Mouse (Mus musculus): ENCODE measurements around the gene Tph2. TPM values are rescaled to one million over a fixed set of nuclear protein-coding genes. Genes with fewer than 3 reads are reported as not detected.

Tph2 gene
- total RNA-seq, 2 experiments from 2014 or later = not detected

DNA sequence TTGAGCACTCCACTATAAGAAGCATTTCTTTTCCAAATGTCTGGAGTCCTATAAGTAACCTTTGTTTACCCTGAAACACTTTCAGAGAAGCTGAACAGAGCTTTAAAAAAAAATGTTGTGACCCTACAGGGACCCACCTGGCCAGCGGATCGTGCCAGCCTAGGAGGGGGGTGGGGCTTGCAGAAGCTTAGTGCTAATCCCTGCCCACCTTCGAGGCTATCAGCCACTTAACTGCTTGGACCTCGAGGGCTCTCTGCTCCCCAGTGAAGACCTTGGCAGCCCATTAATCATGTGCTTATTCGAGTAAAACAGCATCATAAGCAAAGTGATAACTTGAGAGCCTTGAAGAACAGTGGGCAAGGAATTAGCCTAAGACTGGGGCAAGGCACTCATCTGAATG is 40.3 kb downstream of the Tph2 start:
- DNase-seq (ENCODE audit: low spot score) = no peak
- intact Hi-C loops (cut with DNase I) = no loop called here

DNA sequence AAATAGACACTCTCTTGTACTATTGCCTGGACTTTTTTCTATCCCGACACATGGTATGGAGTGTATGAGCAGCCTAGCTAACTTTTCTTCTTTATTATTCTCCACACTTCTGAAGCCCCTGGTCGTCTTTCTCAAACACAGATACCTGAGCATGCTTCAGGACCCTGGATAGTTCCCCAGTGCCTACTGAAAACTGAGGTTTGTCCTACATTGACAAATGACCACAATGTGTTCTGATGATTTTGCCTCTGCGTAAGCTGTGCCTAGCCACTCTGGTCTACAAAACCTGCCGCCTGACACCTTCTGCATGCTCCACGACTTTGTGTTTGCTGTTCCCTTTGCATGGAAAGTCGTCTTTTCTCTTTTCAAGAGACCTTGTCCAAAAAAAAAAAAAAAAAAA is 41.2 kb downstream of the Tph2 start:
- intact Hi-C loops (cut with DNase I) = no loop called here
- no peak for DNase-seq (ENCODE audit: low spot score)

DNA sequence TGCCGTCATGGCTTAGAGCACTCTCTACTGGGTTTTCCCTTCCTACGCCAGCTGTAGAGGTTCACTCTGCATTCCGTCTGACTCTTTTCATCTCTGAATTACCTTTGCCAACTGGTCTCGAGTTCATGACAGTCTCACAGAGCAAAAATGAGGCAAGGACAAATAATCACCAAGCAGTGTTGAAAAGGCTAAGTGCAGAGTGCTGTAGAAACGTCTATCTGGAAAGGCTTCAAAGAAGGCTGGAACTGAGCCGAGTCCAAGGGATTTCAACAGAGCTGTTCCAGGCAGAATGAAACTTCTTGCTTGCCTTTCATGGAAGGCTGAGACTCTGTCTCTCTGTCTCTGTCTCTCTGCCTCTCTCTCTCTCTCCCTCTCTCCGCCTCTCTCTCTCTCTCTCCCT is 47.8 kb downstream of the Tph2 start:
- no peak for DNase-seq (ENCODE audit: low spot score)
- intact Hi-C loops (cut with DNase I) = no loop called here

- intact Hi-C loops (cut with DNase I) = no loop called here
Measured at GRCm38 (mm10) chr10:115127907-115128306, 56.9 kb downstream of the Tph2 start.

DNA sequence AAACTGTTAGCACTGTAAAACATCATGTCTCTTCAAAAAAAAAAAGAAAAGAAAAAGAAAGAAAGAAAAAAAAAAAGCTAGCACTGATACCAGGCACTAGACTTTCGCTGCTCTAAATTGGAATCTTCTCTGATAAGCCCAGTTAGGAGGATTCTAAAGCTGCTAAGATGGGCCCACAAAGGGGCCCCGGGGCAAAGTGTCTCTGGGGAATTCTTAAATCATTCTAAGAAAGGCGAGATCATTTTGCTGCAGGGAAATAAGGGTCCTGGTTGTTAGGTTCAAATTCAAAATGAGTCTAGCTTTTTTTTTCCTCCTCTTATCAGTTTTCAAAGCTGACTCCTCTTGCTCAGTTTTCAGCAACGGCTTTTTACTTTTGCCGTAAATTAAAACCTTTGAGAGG is 59.3 kb downstream of the Tph2 start:
- intact Hi-C loops (cut with DNase I) = no loop called here
- no peak for DNase-seq (ENCODE audit: low spot score)

More at GRCm38 (mm10) chr10:115127907-115128306, 56.9 kb downstream of the Tph2 start:
- no peak for DNase-seq (ENCODE audit: low spot score)

- DNase-seq (ENCODE audit: low spot score) = no peak
- intact Hi-C loops (cut with DNase I) = no loop called here
Measured at GRCm38 (mm10) chr10:115125027-115125426, 59.8 kb downstream of the Tph2 start.

DNA sequence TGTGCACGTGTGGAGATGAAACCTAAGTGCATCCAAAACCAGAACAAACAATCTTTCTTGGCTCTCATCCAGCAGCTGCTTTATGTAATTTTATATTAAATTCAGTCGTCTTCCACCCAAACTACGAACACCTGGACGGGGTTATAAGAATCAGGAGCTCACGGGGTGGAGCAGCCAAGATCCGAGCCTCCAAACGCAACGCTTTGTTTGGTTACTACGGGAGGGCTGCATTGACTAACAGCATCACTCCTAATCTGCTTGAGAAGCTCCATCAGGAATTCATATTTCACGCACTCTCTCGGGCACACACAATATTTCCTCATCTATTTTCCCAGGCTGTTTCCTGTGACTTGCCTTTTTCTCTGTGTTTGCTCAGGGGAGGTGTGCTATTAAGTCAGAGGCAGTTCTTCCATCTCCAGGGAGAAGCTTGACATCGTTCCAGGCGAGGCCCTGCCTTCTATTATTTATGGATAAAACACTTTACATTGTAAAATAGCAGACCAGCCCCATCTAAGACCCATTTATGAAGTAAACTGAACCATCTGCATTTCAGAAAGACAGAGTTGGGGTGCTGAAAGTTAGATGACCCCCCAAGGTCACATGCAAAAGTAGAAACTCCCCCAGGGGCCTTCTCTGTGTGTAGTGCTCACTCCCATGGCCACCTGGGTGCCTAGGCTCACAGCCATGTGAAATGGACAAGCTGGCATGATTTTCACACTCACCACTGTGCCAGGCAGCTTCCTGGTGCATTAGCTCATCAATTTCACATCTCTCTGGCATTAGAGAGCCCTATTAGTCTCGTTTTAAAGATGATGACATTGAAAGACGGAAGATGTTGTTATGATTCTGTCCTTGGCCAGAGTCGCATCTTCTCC is 76.9 kb downstream of the Tph2 start:
- no peak for DNase-seq (ENCODE audit: low spot score)

GRCm38 (mm10) chr10:115104175-115104574 is 80.6 kb downstream of the Tph2 start:
- no peak for DNase-seq (ENCODE audit: low spot score)
- intact Hi-C loops (cut with DNase I) = no loop called here

More for the DNA sequence above, 76.9 kb downstream of the Tph2 start:
- intact Hi-C loops (cut with DNase I) = no loop called here

GRCm38 (mm10) chr10:115099890-115100580 is 84.8 kb downstream of the Tph2 start:
- intact Hi-C loops (cut with DNase I) = no loop called here
- DNase-seq (ENCODE audit: low spot score) = no peak

DNA sequence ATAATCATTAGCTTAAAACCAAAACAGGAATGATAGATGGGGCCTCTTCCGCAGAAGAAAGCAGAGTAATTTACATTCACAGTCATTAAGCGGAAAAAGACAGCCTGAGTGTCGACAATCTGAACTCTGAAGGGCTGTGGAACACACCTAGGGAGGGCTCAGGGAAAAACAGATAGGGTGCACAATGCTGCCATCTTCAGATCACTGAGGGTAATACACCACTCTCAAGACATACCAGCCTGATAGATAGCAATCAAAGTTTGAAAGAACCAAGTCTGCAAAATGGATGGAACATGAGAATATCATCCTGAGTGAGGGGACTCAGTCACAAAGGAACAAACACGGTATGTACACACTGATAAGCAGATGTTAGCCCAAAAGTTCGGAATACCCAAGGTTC is 87.7 kb downstream of the Tph2 start:
- intact Hi-C loops (cut with DNase I) = no loop called here
- DNase-seq (ENCODE audit: low spot score) = no peak

DNA sequence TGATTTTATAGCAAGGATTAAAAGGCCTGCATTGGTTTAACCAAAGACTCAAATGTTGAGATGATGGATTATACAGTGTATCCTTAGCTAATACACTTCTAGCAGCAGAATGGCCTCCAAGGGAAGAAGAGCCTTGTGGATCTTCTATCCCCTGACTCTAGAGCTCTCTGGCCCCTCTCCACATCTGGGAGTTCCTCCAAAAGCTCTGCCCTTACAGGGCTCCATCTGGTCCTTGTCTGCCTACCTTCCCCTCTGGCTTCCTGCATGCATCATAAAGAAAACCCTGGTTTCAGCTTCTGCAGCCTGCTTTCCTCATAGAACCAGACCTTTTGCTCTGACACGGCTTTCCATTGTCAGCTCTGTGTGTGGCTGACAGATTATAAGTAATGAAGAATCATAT is 88.6 kb downstream of the Tph2 start:
- intact Hi-C loops (cut with DNase I) = no loop called here

DNA sequence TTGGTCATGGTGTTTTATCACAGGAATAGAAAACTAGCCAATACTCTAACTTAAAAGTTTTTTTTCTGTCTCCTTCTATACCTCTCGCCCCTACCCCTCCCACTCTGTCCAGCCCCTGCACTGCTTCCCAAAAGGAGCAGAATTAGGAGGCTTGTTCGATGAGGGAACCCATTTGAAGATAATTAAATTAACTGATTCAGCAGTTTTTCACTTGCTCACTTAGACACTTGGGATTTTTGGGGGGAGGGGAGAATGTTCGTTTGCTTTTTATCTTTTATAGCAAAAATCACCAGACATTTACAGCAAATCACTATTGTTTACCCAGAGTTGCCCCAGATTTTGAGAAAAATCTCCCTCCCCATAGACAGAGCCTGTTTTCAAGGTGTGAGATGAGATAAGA is 106.6 kb downstream of the Tph2 start:
- DNase-seq (ENCODE audit: low spot score) = no peak
- intact Hi-C loops (cut with DNase I) = no loop called here

More for the DNA sequence above, 88.6 kb downstream of the Tph2 start:
- DNase-seq (ENCODE audit: low spot score) = no peak

- intact Hi-C loops (cut with DNase I) = no loop called here
- DNase-seq (ENCODE audit: low spot score) = no peak
Measured at GRCm38 (mm10) chr10:115069123-115069911, 115.5 kb downstream of the Tph2 start.

- intact Hi-C loops (cut with DNase I) = no loop called here
- DNase-seq (ENCODE audit: low spot score) = no peak
Measured at GRCm38 (mm10) chr10:115063936-115064335, 120.9 kb downstream of the Tph2 start.

DNA sequence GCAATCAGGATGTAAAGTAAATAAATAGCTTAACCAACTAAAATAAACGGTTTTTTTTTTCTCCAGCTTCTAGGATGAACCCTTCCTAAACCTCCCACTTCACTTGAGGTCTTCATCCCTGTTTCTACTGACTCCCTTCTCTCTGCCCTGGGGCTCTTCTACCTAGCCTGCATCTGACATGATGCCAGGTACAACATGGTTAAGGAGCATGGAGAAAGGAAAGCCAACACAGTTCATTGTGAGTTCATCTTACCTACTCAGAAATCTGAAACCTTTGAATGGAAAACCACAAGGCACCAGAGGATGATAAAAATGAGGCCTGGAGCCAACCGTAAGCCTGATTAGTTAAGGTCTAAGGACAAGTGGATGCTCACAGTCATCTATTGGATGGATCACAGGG is 123.3 kb downstream of the Tph2 start:
- no peak for DNase-seq (ENCODE audit: low spot score)
- intact Hi-C loops (cut with DNase I) = no loop called here

- DNase-seq (ENCODE audit: low spot score) = no peak
- intact Hi-C loops (cut with DNase I) = no loop called here
Measured at GRCm38 (mm10) chr10:115060759-115061158, 124.1 kb downstream of the Tph2 start.

DNA sequence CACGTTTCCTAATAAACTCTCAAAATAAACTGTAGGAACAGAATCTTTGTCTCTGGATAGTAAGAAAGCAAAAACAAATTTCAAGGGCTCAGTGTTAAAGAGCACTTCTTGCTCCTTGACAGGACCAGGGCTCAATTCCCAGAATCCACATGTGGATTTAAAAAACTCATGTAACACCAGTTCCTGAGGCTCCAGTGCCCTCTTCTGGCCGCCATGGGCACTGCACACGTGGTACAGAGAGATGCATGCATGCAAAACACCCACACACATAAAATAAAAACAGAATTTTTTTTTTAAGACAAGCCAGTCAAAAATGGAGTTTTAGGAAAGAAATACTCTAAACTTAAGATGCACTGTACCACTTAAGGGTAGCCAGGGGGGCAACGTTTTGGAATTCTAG is 133.2 kb downstream of the Tph2 start:
- intact Hi-C loops (cut with DNase I) = no loop called here
- DNase-seq (ENCODE audit: low spot score) = no peak

DNA sequence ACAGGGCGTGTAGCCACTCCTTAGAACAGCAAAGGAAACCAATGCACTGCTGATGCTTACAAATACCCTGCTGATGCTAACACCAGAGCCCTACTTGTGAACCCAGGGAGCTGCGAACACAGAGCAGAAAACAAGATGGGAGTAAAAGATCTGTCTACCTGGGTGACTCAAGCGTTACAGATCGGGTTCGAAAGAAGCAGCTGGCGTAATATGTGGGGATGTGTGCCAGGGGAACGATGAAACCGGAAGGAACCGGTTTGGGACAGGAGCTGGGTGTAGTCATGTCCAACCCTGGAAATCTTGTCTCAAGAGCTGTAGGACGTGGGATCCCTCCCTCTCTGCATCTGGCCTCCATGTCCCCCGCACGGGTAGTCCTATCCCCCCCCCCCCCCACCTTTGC is 134.1 kb downstream of the Tph2 start:
- intact Hi-C loops (cut with DNase I) = no loop called here
- DNase-seq (ENCODE audit: low spot score) = no peak

DNA sequence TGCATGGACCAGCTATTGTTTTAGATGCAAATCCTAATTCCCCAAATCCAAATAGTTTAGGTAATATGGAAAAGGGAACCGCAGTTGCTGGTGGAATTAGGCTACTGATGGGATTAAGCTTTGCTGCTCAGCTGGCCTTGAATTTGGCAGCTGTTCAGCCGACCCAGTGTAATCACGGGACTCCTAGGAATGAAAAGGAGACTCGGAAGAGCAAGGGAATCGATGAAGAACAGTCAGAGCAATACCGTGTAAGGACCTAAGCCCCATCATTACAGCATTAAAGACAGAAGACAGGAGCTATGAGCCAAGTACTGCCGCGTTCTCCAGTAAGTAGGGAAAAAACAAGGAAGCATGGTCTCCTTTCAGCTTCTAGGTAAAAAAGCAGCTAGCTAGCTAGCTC is 134.6 kb downstream of the Tph2 start:
- intact Hi-C loops (cut with DNase I) = no loop called here
- DNase-seq (ENCODE audit: low spot score) = no peak

GRCm38 (mm10) chr10:115048565-115048964 is 136.3 kb downstream of the Tph2 start:
- DNase-seq (ENCODE audit: low spot score) = no peak
- intact Hi-C loops (cut with DNase I) = no loop called here

DNA sequence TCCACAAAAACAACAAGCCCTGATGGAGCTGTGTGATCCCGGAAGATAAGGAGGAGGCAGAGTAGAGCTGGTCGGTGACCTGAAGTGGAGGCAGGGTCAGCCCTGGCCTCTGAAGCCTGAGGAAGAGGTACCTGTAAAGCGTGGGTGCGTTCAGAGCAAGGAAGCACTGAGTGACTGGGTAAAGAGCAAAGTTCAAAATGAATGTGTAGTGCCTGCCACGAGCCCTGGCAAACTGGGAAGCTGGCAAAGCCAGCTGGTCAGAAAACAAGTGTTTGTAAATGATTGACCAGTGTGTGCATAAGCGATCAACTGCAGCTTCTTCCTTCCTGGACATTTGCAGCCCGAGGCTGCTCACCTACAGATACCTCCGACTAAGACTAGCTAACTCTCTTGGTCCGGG is 149.1 kb downstream of the Tph2 start:
- DNase-seq (ENCODE audit: low spot score) = no peak
- intact Hi-C loops (cut with DNase I) = no loop called here
